Mouse (Mus musculus) ES-E14 (cell line): ENCODE data around the gene Col20a1.

Experiments
- HCFC1 ChIP-seq: IDR thresholded peaks from 2 replicates; pipeline ENCODE4 v1.6.1; 2012; ENCODE audit warnings: low read length, inconsistent platforms, borderline replicate concordance; ENCODE audit not compliant: insufficient read depth
- ZC3H11A ChIP-seq: IDR thresholded peaks from 2 replicates; pipeline ENCODE4 v1.6.1; 2012; ENCODE audit warnings: low read depth, mild to moderate bottlenecking, inconsistent platforms, low read length, borderline replicate concordance
- ZNF384 ChIP-seq: IDR thresholded peaks from 2 replicates; pipeline ENCODE4 v1.6.1; 2012; ENCODE audit warnings: low read depth, low read length, inconsistent platforms

- TF ChIP-seq ZC3H11A (no peak), HCFC1 (no peak), ZNF384 (no peak)
Measured at GRCm38 (mm10) chr2:180990347-180990746, 4.0 kb downstream of the Col20a1 start.
